Mouse (Mus musculus): ENCODE results near the gene Emp1.

The Emp1 gene

DNA sequence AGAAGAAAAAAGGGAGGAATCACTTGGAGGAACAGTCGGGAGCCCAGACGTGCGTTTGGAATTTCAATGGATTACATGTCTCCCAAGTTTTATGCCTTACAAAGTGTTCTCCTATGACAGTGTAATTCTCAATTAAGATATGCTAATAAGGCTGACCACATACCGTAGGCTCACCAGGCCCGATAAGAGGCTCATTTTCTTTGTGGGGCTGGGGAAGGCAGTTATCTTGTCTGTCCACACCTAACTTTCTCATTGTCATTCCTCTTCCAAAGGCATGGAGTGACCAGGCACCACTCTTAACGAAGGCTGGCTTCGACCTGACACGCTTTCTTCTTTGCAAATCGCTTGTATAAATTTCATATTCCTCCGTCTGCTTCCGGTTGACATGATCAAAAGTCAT, 42.7 kb downstream of the Emp1 start:
- DNase-seq (ENCODE audit: low read depth in 1 of 2, low spot score in 2 of 2): no peak

DNA sequence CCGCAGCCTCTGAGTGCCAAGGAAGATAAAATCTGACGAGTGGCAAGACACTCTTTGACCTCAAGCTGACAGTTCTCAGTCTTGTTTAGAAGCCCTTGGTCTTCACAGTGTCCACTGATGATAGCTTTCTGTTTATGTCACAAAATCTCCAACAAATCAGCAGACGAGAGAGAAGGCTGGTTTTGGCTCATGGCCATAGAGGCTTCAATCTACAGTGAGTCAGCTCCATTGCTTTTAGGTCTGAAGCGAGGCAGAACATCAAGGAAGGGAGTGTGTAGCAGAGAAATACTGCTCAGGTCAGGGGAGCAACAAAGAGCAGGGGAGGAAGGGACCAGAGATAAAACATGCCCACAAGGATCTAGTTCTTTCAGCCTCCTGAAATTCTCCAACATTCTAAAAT, 45.0 kb downstream of the Emp1 start:
- DNase-seq (ENCODE audit: low read depth in 1 of 2, low spot score in 2 of 2): no peak

DNA sequence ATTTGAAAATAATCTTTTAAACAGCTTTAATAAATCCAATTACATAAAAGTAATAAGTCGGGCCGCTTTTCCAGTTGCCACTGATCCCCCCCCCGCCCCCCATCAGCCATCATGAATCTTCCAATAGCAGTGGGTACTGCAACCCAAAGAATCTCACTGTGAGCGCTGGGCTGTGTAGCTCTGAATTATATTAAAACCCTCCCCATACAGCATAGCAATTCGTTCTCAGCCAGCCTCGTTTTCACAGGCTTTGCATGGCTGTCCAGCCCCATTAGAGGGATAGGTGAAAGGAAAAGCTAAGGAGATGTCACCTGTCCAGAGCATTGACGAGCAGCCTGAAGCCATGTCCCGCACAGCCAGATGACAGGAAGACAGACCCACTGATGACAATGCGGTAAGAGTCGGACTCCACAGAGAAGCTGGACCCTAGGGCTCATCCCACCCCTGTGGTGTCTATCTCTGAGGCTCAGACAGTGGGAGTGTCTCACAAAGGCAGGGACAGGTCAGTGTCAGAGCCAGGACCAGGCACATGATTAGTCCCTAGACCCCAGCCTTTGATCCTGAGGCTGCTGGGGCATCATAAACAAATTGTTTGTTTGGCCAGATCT, 49.5 kb downstream of the Emp1 start:
- DNase-seq (ENCODE audit: low read depth in 1 of 2, low spot score in 2 of 2): no peak

DNA sequence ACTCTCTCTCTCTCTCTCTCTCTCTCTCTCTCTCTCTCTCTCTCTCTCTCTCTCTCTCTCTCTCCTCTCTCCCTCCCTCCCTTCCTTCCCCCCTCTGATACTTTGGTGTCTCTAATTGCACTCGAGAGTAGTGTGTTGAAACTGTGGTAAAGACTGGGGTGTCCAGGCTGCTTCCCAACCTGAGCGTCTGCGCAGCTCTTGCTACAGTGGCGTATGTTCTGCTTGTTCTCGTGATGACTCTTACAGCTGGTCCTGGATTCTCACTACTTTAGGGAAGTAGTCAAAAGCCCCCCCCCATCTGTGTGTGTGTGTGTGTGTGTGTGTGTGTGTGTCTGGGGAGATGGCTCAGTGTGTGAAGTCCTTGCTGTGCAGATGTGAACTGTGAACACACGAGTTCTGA, 50.3 kb downstream of the Emp1 start:
- DNase-seq (ENCODE audit: low read depth in 1 of 2, low spot score in 2 of 2): no peak

DNA sequence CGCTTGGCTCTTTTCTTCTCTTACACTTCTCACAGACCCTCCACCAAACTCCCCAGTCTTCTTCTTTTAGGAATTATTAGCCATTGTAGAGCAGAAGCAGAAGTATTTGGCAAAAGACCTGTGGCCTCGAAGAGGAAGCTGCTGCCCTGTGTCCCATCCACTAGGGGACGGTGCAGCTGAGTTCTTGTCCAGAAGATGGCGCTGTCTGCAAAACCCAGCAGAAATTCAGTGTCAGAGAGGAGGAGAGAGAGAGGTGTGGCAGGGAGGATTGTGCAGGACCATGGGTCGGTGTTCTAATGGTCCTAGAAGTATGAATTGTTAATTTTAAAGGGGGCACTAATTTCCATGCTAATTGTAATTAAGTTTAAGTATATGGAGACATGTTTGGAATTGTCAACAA, 55.1 kb downstream of the Emp1 start:
- peak; percentile 20 to 31 for DNase-seq (ENCODE audit: low read depth in 1 of 2, low spot score in 2 of 2)

DNA sequence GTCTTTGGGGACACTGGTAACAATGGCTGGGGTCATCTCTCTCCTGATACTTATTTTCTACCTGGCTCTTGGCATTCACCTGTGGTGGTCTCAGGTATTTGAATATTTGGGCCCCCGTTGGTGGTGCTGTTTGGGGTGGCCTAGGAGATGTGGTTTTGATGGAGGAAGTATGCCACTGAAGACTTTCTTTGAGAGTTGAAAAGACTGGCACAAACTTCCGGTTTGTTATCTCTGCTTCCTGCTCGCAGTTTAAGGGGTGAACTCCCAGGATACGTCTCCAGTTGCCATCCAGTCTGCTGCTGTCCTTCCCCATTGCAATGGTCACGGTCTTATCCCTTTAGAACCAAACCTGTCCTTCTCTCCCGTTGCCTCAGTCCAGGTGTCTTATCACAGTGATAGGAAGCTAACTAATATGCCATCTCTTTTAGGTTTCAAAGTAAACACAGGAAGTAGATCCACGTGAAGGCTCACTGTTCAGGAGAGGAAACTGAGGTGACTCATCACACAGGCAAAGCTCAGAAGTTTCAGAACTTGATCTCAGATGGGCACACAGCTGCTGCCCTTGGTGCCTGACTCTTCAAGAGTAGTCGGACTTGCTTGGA, 56.0 kb downstream of the Emp1 start:
- DNase-seq (ENCODE audit: low read depth in 1 of 2, low spot score in 2 of 2): no peak

DNA sequence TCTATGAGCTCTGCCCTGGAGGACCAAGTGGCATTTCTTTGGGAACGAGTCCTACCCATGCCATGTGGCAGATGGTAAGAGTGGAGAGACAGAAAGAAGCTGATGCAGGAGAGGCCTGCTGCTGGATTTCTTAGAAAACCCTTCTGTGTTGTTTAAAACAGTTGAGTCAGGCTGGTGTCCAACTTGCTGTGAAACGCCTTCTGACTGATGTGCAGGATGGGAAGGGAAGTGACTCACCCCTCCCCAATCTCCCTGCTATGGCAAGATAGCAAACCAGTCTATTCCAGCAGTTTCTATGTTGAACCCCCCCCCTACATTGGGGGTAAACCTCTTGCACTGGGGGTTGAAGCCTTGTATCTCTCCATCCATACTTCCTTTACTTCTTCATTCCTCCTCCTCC, 65.9 kb downstream of the Emp1 start:
- no peak for DNase-seq (ENCODE audit: low read depth in 1 of 2, low spot score in 2 of 2)

DNA sequence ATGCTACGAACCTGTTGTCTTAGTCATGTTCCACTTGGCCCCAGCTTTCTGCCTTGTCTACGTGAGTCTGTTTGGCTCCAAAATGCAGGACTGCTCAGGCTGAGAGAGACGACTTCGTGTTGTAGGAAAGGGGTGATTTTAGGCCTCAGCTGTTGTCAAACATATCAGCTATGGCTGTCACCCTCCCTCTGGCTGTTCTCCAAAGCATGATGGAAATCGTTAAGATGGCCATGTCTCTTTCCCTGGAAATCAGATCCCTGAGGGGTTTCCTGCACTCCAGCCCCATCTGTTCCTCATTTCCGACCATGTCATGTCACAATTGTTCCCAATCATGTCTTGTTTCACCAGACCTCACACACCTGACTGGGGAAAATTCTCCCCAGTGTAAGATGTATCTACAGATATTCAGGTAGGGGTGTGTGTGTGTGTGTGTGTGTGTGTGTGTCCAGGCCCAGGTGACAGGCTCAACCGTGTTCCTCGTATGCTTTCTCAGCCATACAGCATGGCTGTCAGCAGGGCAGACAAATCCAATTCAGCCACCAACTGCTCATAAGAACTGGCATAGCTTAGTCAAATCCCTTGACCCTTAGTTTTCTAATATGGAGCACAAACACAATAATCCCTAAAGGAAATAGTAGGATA, 67.0 kb downstream of the Emp1 start:
- no peak for DNase-seq (ENCODE audit: low read depth in 1 of 2, low spot score in 2 of 2)

DNA sequence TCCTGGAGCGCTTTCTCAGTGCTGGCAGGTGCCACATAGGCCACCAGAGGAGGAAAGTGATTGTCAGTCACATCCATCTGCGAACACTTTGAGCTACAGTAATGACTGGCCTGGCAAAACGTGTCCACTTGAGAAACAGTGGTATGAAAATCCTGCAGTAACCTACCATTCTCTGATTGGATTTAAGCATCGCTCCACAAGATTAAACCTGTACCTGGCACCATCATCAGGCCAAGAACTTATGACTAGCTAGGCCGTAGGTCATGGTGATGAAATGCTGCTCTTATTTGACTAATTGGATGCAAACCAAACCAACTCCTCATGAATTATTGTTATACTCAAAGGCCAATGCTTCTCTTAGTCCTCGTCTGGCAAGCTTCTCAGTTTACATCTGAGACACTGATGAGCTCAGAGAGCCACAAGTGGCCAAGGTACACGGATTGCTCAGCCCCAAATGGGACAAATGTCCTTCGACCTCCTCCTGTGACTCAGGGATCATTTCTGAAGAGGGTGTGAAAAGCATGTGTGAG, 68.2 kb downstream of the Emp1 start:
- no peak for DNase-seq (ENCODE audit: low read depth in 1 of 2, low spot score in 2 of 2)
